Mouse (Mus musculus): ENCODE results near the gene Elmsan1. TPM values are rescaled to one million over a fixed set of nuclear protein-coding genes. Genes with fewer than 3 reads are reported as not detected.

Gene Elmsan1
- polyA plus RNA-seq, 1 experiment from 2014 or later = 6.1 TPM

GRCm38 (mm10) chr12:84186536-84186935 lies 32.1 kb downstream of the Elmsan1 start:
- H3K9ac ChIP-seq (ENCODE audit: low read depth, low read length) = no peak overlapping the region
- H3K27me3 ChIP-seq (ENCODE audit: control insufficient read depth, insufficient read depth, low read length) = no peaks in the 10 kb centered on the region
- no peaks in the 10 kb centered on the region for H3K9me3 ChIP-seq (ENCODE audit: control insufficient read depth, low read length)
- ATAC-seq (ENCODE audit: low FRiP score) (no peak), DNase-seq (ENCODE audit: low spot score) (no peak)
- 77% methylated on average over 3 of the region's 3 CpGs for WGBS
- H3K36me3 ChIP-seq (ENCODE audit: control insufficient read depth, insufficient read depth, low read length) = no peaks in the 10 kb centered on the region
- H3K4me2 ChIP-seq (replicated peaks; ENCODE audit: low read depth, low read length) = no peak overlapping the region
- H3K4me3 ChIP-seq (ENCODE audit: low read depth, low read length) = no peak overlapping the region
- H3K27ac ChIP-seq (ENCODE audit: low read depth, low read length) = no peak overlapping the region
- H3K4me1 ChIP-seq (replicated peaks; ENCODE audit: control insufficient read depth, insufficient read depth, low read length) = 0 out of 2 replicates have a peak, but pooled peaks cover 2% of the 10 kb centered on the region

GRCm38 (mm10) chr12:84185547-84185946 lies 33.1 kb downstream of the Elmsan1 start:
- Histone ChIP-seq H3K4me2 (replicated peaks; ENCODE audit: low read depth, low read length) (no peak overlapping the region), H3K4me1 (replicated peaks; ENCODE audit: control insufficient read depth, insufficient read depth, low read length) (peaks cover 7% of the 10 kb centered on the region), H3K27me3 (ENCODE audit: control insufficient read depth, insufficient read depth, low read length) (no peaks in the 10 kb centered on the region), H3K9me3 (ENCODE audit: control insufficient read depth, low read length) (no peaks in the 10 kb centered on the region), H3K27ac (ENCODE audit: low read depth, low read length) (no peak overlapping the region), H3K4me3 (ENCODE audit: low read depth, low read length) (no peak overlapping the region), H3K36me3 (ENCODE audit: control insufficient read depth, insufficient read depth, low read length) (no peaks in the 10 kb centered on the region), H3K9ac (ENCODE audit: low read depth, low read length) (no peak overlapping the region)
- no peak for ATAC-seq (ENCODE audit: low FRiP score)
- 81% methylated on average over 6 of the region's 6 CpGs for WGBS
- DNase-seq (ENCODE audit: low spot score) = no peak

- Histone ChIP-seq H3K4me1 (replicated peaks; ENCODE audit: control insufficient read depth, insufficient read depth, low read length) (peaks cover 7% of the 10 kb centered on the region), H3K27ac (ENCODE audit: low read depth, low read length) (no peak overlapping the region)
- WGBS = 96% methylated on average over 5 of the region's 5 CpGs
Observed at GRCm38 (mm10) chr12:84184979-84185378, 33.7 kb downstream of the Elmsan1 start.

GRCm38 (mm10) chr12:84181999-84182398 lies 36.7 kb downstream of the Elmsan1 start:
- H3K27ac ChIP-seq (ENCODE audit: low read depth, low read length) = no peak overlapping the region

More at GRCm38 (mm10) chr12:84184979-84185378, 33.7 kb downstream of the Elmsan1 start:
- Histone ChIP-seq H3K9ac (ENCODE audit: low read depth, low read length) (no peak overlapping the region), H3K4me3 (ENCODE audit: low read depth, low read length) (no peak overlapping the region), H3K27me3 (ENCODE audit: control insufficient read depth, insufficient read depth, low read length) (no peaks in the 10 kb centered on the region), H3K9me3 (ENCODE audit: control insufficient read depth, low read length) (no peaks in the 10 kb centered on the region), H3K36me3 (ENCODE audit: control insufficient read depth, insufficient read depth, low read length) (no peaks in the 10 kb centered on the region), H3K4me2 (replicated peaks; ENCODE audit: low read depth, low read length) (no peak overlapping the region)
- ATAC-seq (ENCODE audit: low FRiP score) = no peak
- no peak for DNase-seq (ENCODE audit: low spot score)

GRCm38 (mm10) chr12:84180701-84181435 lies 37.8 kb downstream of the Elmsan1 start:
- H3K9me3 ChIP-seq (ENCODE audit: control insufficient read depth, low read length) = no peaks in the 10 kb centered on the region
- no peak overlapping the region for H3K4me2 ChIP-seq (replicated peaks; ENCODE audit: low read depth, low read length)
- H3K27ac ChIP-seq (ENCODE audit: low read depth, low read length) = no peak overlapping the region
- H3K27me3 ChIP-seq (ENCODE audit: control insufficient read depth, insufficient read depth, low read length) = no peaks in the 10 kb centered on the region
- H3K4me3 ChIP-seq (ENCODE audit: low read depth, low read length) = no peak overlapping the region
- ATAC-seq (ENCODE audit: low FRiP score) (peak; percentile 47), DNase-seq (ENCODE audit: low spot score) (no peak)
- 76% methylated on average over 8 of the region's 8 CpGs for WGBS
- H3K9ac ChIP-seq (ENCODE audit: low read depth, low read length) = no peak overlapping the region
- H3K4me1 ChIP-seq (replicated peaks; ENCODE audit: control insufficient read depth, insufficient read depth, low read length) = peaks cover 19% of the 10 kb centered on the region
- no peaks in the 10 kb centered on the region for H3K36me3 ChIP-seq (ENCODE audit: control insufficient read depth, insufficient read depth, low read length)

More at GRCm38 (mm10) chr12:84181999-84182398, 36.7 kb downstream of the Elmsan1 start:
- Histone ChIP-seq H3K9ac (ENCODE audit: low read depth, low read length) (no peak overlapping the region), H3K9me3 (ENCODE audit: control insufficient read depth, low read length) (no peaks in the 10 kb centered on the region), H3K4me3 (ENCODE audit: low read depth, low read length) (no peak overlapping the region), H3K4me1 (replicated peaks; ENCODE audit: control insufficient read depth, insufficient read depth, low read length) (peaks cover 13% of the 10 kb centered on the region), H3K27me3 (ENCODE audit: control insufficient read depth, insufficient read depth, low read length) (no peaks in the 10 kb centered on the region), H3K36me3 (ENCODE audit: control insufficient read depth, insufficient read depth, low read length) (no peaks in the 10 kb centered on the region), H3K4me2 (replicated peaks; ENCODE audit: low read depth, low read length) (no peak overlapping the region)
- no peak for DNase-seq (ENCODE audit: low spot score)
- 72% methylated on average over 6 of the region's 6 CpGs for WGBS
- no peak for ATAC-seq (ENCODE audit: low FRiP score)

- H3K27me3 ChIP-seq (ENCODE audit: control insufficient read depth, insufficient read depth, low read length) = no peaks in the 10 kb centered on the region
- H3K4me3 ChIP-seq (ENCODE audit: low read depth, low read length) = no peak overlapping the region
- WGBS = 88% methylated on average over 3 of the region's 3 CpGs
- peaks cover 19% of the 10 kb centered on the region for H3K4me1 ChIP-seq (replicated peaks; ENCODE audit: control insufficient read depth, insufficient read depth, low read length)
- no peak overlapping the region for H3K27ac ChIP-seq (ENCODE audit: low read depth, low read length)
- ATAC-seq (ENCODE audit: low FRiP score) (no peak), DNase-seq (ENCODE audit: low spot score) (no peak)
- no peaks in the 10 kb centered on the region for H3K9me3 ChIP-seq (ENCODE audit: control insufficient read depth, low read length)
- no peak overlapping the region for H3K4me2 ChIP-seq (replicated peaks; ENCODE audit: low read depth, low read length)
- no peaks in the 10 kb centered on the region for H3K36me3 ChIP-seq (ENCODE audit: control insufficient read depth, insufficient read depth, low read length)
- H3K9ac ChIP-seq (ENCODE audit: low read depth, low read length) = no peak overlapping the region
Observed at GRCm38 (mm10) chr12:84180090-84180489, 38.6 kb downstream of the Elmsan1 start.

- 70% methylated on average over 10 of the region's 10 CpGs for WGBS
- Histone ChIP-seq H3K9me3 (ENCODE audit: control insufficient read depth, low read length) (no peaks in the 10 kb centered on the region), H3K4me3 (ENCODE audit: low read depth, low read length) (no peak overlapping the region), H3K27ac (ENCODE audit: low read depth, low read length) (no peak overlapping the region; the same call in 1 of the 2 replicates), H3K36me3 (ENCODE audit: control insufficient read depth, insufficient read depth, low read length) (no peaks in the 10 kb centered on the region), H3K27me3 (ENCODE audit: control insufficient read depth, insufficient read depth, low read length) (no peaks in the 10 kb centered on the region), H3K9ac (ENCODE audit: low read depth, low read length) (no peak overlapping the region), H3K4me1 (replicated peaks; ENCODE audit: control insufficient read depth, insufficient read depth, low read length) (peaks cover 19% of the 10 kb centered on the region), H3K4me2 (replicated peaks; ENCODE audit: low read depth, low read length) (no peak overlapping the region)
- DNase-seq (ENCODE audit: low spot score) (no peak), ATAC-seq (ENCODE audit: low FRiP score) (no peak)
Observed at GRCm38 (mm10) chr12:84178652-84179445, 39.8 kb downstream of the Elmsan1 start.

GRCm38 (mm10) chr12:84178052-84178451 lies 40.6 kb downstream of the Elmsan1 start:
- Histone ChIP-seq H3K4me2 (replicated peaks; ENCODE audit: low read depth, low read length) (no peak overlapping the region), H3K9me3 (ENCODE audit: control insufficient read depth, low read length) (no peaks in the 10 kb centered on the region), H3K27me3 (ENCODE audit: control insufficient read depth, insufficient read depth, low read length) (no peaks in the 10 kb centered on the region), H3K4me3 (ENCODE audit: low read depth, low read length) (no peak overlapping the region), H3K4me1 (replicated peaks; ENCODE audit: control insufficient read depth, insufficient read depth, low read length) (peaks cover 19% of the 10 kb centered on the region), H3K9ac (ENCODE audit: low read depth, low read length) (no peak overlapping the region), H3K36me3 (ENCODE audit: control insufficient read depth, insufficient read depth, low read length) (peaks cover 2% of the 10 kb centered on the region; the same call in 1 of the 2 replicates), H3K27ac (ENCODE audit: low read depth, low read length) (no peak overlapping the region)
- DNase-seq (ENCODE audit: low spot score) (no peak), ATAC-seq (ENCODE audit: low FRiP score) (no peak)
- whole genome bisulfite sequencing = 35% methylated on average over 1 of the region's 1 CpGs

Data from hindbrain, embryonic 11.5 days (tissue).